Mouse (Mus musculus): ENCODE data around the gene Hist1h2ba.

Gene Hist1h2ba

DNA sequence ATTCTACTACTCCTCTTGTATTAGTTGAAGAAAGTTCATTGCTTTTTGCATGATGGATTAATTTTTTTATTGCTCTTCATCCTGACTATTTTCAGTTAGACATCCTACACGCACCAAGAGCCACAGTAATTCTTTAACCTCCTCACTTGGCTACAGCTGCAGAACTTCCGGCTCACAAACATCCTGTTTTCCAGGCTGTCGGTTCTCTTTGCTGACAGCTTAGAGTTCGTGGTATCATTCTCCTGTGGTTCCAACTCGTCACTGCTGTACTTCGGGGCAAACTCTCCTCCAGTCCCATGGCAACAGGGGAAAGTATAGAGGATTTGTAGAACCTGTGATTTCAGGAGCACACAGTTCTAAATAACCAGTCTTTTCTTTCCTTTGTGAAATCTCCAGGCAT, 35.7 kb downstream of the Hist1h2ba start:
- DNase-seq: no peak

DNA sequence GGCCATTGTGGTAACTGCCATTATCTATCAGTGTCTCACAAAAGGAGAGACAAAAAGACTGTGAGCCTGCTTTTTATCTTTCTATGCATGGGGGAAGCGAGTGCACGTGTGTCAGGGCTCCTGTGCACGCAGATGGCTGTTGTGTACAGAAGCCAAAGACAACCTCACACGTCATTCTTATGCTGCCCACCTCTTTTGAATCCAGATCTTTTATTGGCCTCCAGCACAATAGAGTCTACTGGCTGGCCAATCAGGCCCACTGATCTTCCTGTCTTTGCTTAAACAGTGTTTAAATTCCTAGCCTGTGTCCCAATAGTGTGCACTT, 40.7 kb downstream of the Hist1h2ba start:
- DNase-seq: peak in 1 of 2 experiments; percentile 2

GRCm38 (mm10) chr13:23892592-23893268, 41.2 kb downstream of the Hist1h2ba start:
- peak; percentile 1 to 11 for DNase-seq

- no peak for DNase-seq
Observed at GRCm38 (mm10) chr13:23889011-23889605, 44.8 kb downstream of the Hist1h2ba start.

DNA sequence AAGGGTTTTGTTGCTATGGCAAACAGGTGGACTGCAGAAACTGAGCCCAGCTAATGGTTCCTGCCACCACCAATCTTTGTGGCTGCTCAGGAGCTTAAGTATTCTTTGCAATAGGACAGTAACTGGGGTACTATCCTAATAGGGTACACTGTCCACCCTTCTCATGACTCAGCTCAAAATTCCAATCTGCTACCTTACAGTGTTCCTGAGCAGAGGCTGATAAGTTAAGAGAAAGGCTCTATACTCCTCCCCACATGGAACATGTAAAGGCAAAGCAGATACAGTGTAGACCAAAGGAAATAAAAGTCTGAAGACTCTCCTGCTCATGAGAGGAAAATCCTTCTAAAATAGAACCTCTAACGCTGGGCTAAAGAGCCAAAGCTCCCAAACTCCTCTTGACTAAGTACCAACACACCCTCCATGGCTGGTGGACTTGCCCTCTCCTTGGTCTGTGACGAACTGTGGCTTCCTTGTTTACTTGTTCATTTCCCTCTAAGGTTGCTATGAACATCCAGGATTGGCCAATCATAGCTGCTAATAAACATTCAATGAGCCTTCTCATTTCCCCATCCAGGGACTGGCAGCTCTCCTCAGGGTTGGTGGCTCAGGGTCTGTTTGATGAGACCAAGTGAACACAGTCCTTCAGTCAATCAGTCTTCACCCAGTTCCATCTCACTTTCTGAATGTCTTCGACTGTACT, 46.8 kb downstream of the Hist1h2ba start:
- DNase-seq: no peak

DNA sequence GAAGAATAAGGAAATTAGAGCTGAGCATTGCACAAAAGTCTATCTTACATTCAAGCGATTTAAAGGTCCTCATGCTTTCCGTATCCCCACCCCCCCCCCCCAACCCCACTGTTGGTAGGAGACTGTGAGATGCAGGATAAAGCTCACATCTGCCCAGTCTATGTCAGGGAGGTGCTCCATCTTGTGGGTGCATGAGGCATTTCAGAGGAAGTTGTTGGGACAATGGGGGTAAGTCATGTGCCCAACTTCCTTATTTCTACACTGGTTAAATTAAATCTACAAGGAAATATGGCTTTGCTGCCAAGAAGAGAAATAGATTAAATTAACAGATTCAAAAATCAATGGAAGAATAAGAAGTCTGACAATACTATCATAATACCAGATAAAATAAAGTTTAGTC, 48.4 kb downstream of the Hist1h2ba start:
- DNase-seq: no peak
